Mouse (Mus musculus): ENCODE measurements at regions not wholly inside any gene's neighbourhood (a gene's known extent, or its start where the extent isn't known, plus 50 kb on each side); places are given as distances from the start of the nearest gene placed in this dataset.

GRCm38 (mm10) chr4:10242909-10243308 lies 631.4 kb upstream of the 2610301B20Rik start:
- no peak for TF ChIP-seq POLR2A (IDR thresholded peaks at IDR 0.05; ENCODE audit: borderline replicate concordance, extremely low read depth, insufficient read depth, insufficient read length, poor library complexity, severe bottlenecking)
- no peak for TF ChIP-seq CTCF (IDR thresholded peaks at IDR 0.05; ENCODE audit: borderline replicate concordance, extremely low read depth, insufficient read depth, insufficient read length)
